Mouse (Mus musculus) stomach, postnatal 0 days (tissue): ENCODE measurements around the gene Kmo.
A peak's percentile ranks its signal among the peaks of the same experiment; 100 is the strongest.

Source experiments
- CTCF ChIP-seq: IDR thresholded peaks from 2 replicates; pipeline ENCODE4 v1.5.1; 2016; ENCODE audit warnings: antibody characterized with exemption, low read depth, mild to moderate bottlenecking, moderate library complexity
- EP300 ChIP-seq: optimal IDR thresholded peaks from 2 replicates; pipeline ENCODE3; 2016; ENCODE audit warnings: antibody characterized with exemption

GRCm38 (mm10) chr1:175671626-175672025 lies 51.4 kb downstream of the Kmo start:
- peak; percentile 65 for TF ChIP-seq CTCF
- TF ChIP-seq EP300: no peak
